Mouse (Mus musculus) liver, postnatal 0 days (tissue): ENCODE data around the gene Igsf6. TPM values are rescaled to one million over a fixed set of nuclear protein-coding genes. Genes with fewer than 3 reads are reported as not detected.

ENCODE experiments used
- ATAC-seq: fragments of 200-750 bp; cut with Nextera tagmentation; 2 replicates; pipeline ENCODE4 v1.8.0; 2017; ENCODE audit warnings: mild to moderate bottlenecking, moderate library complexity
- DNase-seq: peaks from one replicate; pipeline ENCODE4 v3.0.0-alpha.2; 2016
- H3K27ac ChIP-seq: fragments of 300-500 bp; sonication (generic); 2 replicates; pipeline ENCODE4 v1.5.1; 2014; ENCODE audit warnings: antibody characterized with exemption, moderate library complexity, mild to moderate bottlenecking, low read depth
- H3K27me3 ChIP-seq: fragments of 300-500 bp; sonication (generic); 2 replicates; pipeline ENCODE4 v1.6.1; 2014; ENCODE audit warnings: low read length, control low read depth, mixed read lengths; ENCODE audit not compliant: insufficient read depth
- H3K36me3 ChIP-seq: fragments of 300-500 bp; sonication (generic); replicated peaks from 2 replicates; pipeline ENCODE4 v1.6.1; 2014; ENCODE audit warnings: mild to moderate bottlenecking, control low read depth, low read length, moderate library complexity, mixed read lengths; ENCODE audit not compliant: insufficient read depth
- H3K4me1 ChIP-seq: fragments of 300-500 bp; sonication (generic); 2 replicates; pipeline ENCODE4 v1.6.1; 2014; ENCODE audit warnings: antibody characterized with exemption, mild to moderate bottlenecking, control low read depth; ENCODE audit not compliant: insufficient read depth
- H3K4me2 ChIP-seq: fragments of 300-500 bp; sonication (generic); 2 replicates; pipeline ENCODE4 v1.6.1; 2014; ENCODE audit warnings: low read depth, mild to moderate bottlenecking, low read length, moderate library complexity, mixed read lengths
- H3K4me3 ChIP-seq: fragments of 300-500 bp; sonication (generic); 2 replicates; pipeline ENCODE4 v1.5.1; 2014; ENCODE audit warnings: low read depth, low read length
- H3K9ac ChIP-seq: fragments of 300-500 bp; sonication (generic); replicated peaks from 2 replicates; pipeline ENCODE4 v1.6.1; 2014; ENCODE audit warnings: mild to moderate bottlenecking, moderate library complexity
- H3K9me3 ChIP-seq: fragments of 300-500 bp; sonication (generic); 2 replicates; pipeline ENCODE4 v1.6.1; 2016; ENCODE audit warnings: mild to moderate bottlenecking, control low read depth, low read length, mixed read lengths
- CTCF ChIP-seq: sonication (generic); IDR thresholded peaks from 2 replicates; pipeline ENCODE4 v1.5.1; 2016; ENCODE audit warnings: antibody characterized with exemption, low read depth
- EP300 ChIP-seq: IDR thresholded peaks from 2 replicates; pipeline ENCODE4 v1.6.1; 2016; ENCODE audit warnings: antibody characterized with exemption, low read depth, mild to moderate bottlenecking
- WGBS: fragments of 180-500 bp; shearing (Covaris S2); extraction: QIAGEN DNeasy Blood & Tissue Kit; methylation state at CpG from one replicate; pipeline ENCODE4 v1.1.7; 2014; ENCODE audit not compliant: insufficient replicate concordance; 5-methylcytosine and 5-hydroxymethylcytosine counted together
- polyA plus RNA-seq: library from polyadenylated mRNA; unstranded; fragments of >200 nt; fragmentation: Nextera tagmentation; extraction: Ambion mirVana; gene quantifications from 2 replicates; pipeline ENCODE4 v1.2.1, GENCODE M21; 2015

Gene Igsf6
- polyA plus RNA-seq, 1 experiment from 2014 or later: 14.6 TPM

DNA sequence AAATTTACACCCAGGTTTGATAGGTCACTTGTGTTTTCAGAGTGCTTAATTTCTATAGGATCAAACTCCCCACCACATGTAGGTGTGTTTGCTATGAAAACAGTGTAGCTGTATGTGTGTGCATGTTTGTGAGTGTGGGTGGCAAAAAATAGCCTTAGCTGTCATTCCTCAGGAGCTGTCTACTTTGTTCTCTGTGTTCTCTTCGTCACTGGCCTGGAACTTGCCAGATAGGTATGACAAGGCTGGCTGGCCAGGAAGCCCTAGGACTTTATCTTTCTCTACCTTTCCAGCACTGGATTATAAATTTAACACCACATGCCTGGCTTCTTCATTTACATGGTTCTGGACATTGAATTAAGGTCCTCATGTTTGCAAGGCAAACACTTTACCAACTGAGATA lies 30.1 kb downstream of the Igsf6 start:
- Histone ChIP-seq H3K4me3 (no peak overlapping the region), H3K4me2 (no peak overlapping the region), H3K27me3 (no peaks in the 10 kb centered on the region), H3K9ac (no peak overlapping the region), H3K4me1 (peaks cover 37% of the 10 kb centered on the region), H3K9me3 (no peaks in the 10 kb centered on the region), H3K27ac (peak overlapping the region; percentile 16; the same call in 1 of the 2 replicates), H3K36me3 (0 out of 2 replicates have a peak, but pooled peaks cover 6% of the 10 kb centered on the region)
- no peak for DNase-seq
- no peak for ATAC-seq
- 42% methylated on average over 1 of the region's 1 CpGs for WGBS
- no peak for TF ChIP-seq EP300
- TF ChIP-seq CTCF: no peak

DNA sequence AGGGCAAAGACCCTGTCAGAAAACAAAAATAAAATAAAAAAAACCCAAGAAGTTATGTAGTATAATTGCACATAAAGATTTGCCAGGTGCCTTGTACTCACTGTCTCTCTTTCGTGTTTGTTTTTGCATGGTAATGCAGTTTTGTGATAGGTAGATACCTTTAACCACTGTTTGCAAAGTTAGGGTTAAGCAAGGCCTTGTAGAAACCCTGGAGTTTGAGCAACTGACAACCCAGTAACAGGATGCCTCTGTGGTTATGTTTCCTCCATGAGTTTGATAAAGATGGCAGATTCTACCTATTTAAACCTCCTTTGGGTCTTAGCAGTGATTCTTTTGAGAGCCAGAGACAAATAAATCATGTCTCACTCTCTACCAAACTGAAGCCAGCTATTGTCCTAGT lies 30.9 kb downstream of the Igsf6 start:
- Histone ChIP-seq H3K9me3 (no peaks in the 10 kb centered on the region), H3K4me1 (peaks cover 38% of the 10 kb centered on the region), H3K4me2 (0 out of 2 replicates have a peak overlapping the region, but pooled peaks have one; percentile 0), H3K4me3 (no peak overlapping the region), H3K36me3 (0 out of 2 replicates have a peak, but pooled peaks cover 5% of the 10 kb centered on the region), H3K27ac (peak overlapping the region; percentile 45; the same call in 1 of the 2 replicates), H3K9ac (no peak overlapping the region), H3K27me3 (no peaks in the 10 kb centered on the region)
- TF ChIP-seq CTCF (no peak), EP300 (no peak)
- ATAC-seq (peak; percentile 63; the same call in 1 of the 2 replicates), DNase-seq (no peak)
- 46% methylated on average over 1 of the region's 1 CpGs for whole genome bisulfite sequencing

DNA sequence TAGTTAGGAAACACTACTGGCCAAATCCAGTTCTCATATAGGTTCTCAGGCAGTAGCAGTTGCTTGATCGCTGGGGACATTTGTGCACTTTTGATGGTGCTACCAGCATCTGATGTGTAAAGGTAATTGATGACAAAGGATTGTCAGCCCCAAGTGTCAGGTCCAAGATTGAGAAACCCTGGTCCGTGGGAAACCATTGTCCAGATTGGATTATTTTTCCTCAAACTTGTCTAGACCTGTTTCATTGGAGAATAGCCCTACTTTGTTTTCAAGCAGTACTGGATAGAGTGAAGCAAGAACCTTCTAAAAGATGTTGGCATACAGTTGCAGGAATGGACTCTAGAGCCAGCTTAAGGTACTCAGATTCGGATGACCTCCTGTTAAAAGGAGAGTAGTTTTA lies 31.4 kb downstream of the Igsf6 start:
- 82% methylated on average over 3 of the region's 3 CpGs for WGBS
- DNase-seq: no peak
- Histone ChIP-seq H3K9me3 (no peaks in the 10 kb centered on the region), H3K27ac (peak overlapping the region; percentile 45), H3K9ac (no peak overlapping the region), H3K4me3 (no peak overlapping the region), H3K4me1 (peaks cover 38% of the 10 kb centered on the region), H3K36me3 (0 out of 2 replicates have a peak, but pooled peaks cover 2% of the 10 kb centered on the region), H3K4me2 (no peak overlapping the region), H3K27me3 (no peaks in the 10 kb centered on the region)
- no peak for ATAC-seq
- TF ChIP-seq CTCF: no peak
- no peak for TF ChIP-seq EP300

DNA sequence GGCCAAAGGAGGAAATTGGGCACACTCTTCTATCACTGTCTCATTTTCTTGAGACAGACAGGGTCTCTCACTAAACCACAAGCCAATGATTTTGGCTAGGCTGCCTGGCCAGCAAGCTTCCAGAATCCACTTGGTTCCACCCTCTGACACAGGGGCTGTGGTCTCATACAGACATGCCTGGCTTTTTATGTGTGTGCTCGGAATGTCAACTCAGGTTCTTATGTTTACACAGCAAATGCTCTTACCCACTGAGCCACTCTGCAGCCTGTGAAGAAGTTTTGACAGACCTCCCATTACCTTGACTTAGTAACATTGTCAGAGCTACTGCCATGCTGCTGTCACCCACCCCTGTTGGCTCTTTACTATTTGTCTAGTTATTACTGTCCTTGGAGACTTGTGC lies 32.4 kb downstream of the Igsf6 start:
- TF ChIP-seq EP300 (no peak), CTCF (no peak)
- H3K4me3 ChIP-seq: no peak overlapping the region
- peak overlapping the region; percentile 7; the same call in 1 of the 2 replicates for H3K27ac ChIP-seq
- H3K9me3 ChIP-seq: no peaks in the 10 kb centered on the region
- H3K27me3 ChIP-seq: no peaks in the 10 kb centered on the region
- H3K4me1 ChIP-seq: peaks cover 38% of the 10 kb centered on the region
- ATAC-seq: no peak
- no peaks in the 10 kb centered on the region for H3K36me3 ChIP-seq
- H3K9ac ChIP-seq: no peak overlapping the region
- no peak overlapping the region for H3K4me2 ChIP-seq
- WGBS: 69% methylated on average over 1 of the region's 1 CpGs
- DNase-seq: no peak

DNA sequence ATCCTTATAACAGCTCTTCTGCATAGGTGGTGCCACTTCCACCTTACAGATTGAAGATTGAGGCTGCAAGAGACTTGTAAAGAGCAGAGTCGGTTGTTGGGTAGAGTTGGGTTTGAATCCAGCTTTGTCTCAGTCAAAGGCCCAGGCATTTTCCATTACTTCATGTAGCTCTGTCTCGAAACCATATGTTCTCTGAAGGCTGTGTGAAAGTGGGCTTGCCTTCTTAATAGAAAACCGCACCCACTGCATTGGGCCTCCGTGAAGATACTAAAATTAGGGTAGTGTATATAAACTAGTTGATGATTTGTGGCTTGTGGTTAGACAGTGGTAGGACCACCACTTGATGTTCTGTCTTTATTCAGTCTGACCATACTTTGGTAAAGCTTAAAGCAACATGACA lies 33.8 kb downstream of the Igsf6 start:
- ATAC-seq: no peak
- TF ChIP-seq CTCF (no peak), EP300 (no peak)
- H3K9me3 ChIP-seq: no peaks in the 10 kb centered on the region
- WGBS: 71% methylated on average over 4 of the region's 4 CpGs
- no peaks in the 10 kb centered on the region for H3K36me3 ChIP-seq
- no peaks in the 10 kb centered on the region for H3K27me3 ChIP-seq
- H3K4me2 ChIP-seq: no peak overlapping the region
- no peak overlapping the region for H3K27ac ChIP-seq
- no peak overlapping the region for H3K9ac ChIP-seq
- H3K4me1 ChIP-seq: peaks cover 42% of the 10 kb centered on the region
- no peak overlapping the region for H3K4me3 ChIP-seq
- DNase-seq: no peak

DNA sequence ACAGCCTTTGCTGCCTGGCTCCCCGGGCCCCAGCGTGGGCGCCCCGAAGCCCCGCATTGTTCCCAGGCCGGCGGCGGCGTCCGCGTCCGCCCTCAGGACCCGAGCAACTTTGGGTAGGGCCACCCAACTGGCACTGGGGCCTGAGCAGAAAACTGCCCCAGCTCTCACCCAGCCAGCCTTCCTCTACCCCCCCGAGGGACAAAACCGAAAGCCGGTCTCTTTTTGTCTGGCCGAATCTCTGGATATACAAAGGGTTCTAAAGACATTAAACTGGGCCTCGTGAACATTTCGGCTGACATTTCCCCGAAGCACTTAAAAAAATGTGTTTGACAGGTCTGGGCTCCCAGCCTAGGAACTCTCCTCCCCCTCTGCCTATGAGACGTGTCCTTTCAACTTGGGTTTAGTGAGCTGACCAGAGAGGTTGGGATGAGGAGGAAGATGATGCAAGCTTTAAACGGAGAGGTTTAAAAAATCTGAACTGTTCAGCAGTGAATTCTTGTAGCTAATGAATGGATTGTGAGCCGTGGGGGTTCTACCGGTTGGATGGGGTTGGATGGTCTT lies 39.1 kb downstream of the Igsf6 start:
- TF ChIP-seq CTCF (no peak), EP300 (no peak)
- ATAC-seq (peak; percentile 16; the same call in 1 of the 2 replicates), DNase-seq (no peak)

More for the DNA sequence above, 39.1 kb downstream of the Igsf6 start:
- Histone ChIP-seq H3K27ac (peak overlapping the region; percentile 90), H3K9me3 (no peaks in the 10 kb centered on the region), H3K9ac (peak overlapping the region; percentile 95), H3K27me3 (no peaks in the 10 kb centered on the region), H3K4me3 (peak overlapping the region; percentile 96), H3K36me3 (no peaks in the 10 kb centered on the region), H3K4me2 (peak overlapping the region; percentile 76), H3K4me1 (peaks cover 14% of the 10 kb centered on the region)
- WGBS: 1% methylated on average over 23 of the region's 24 CpGs
